Mouse (Mus musculus): ENCODE measurements around the gene Srpk2.
"Not testable (repeated sequence)": the region's sequence is repeated elsewhere in the genome, so short reads cannot be mapped to it uniquely, and the experiment has no call there.

Gene Srpk2

GRCm38 (mm10) chr5:23566382-23566781 is 118.0 kb downstream of the Srpk2 start:
- DNase-seq (ENCODE audit: low read depth), result no peak

GRCm38 (mm10) chr5:23562278-23563060 is 121.9 kb downstream of the Srpk2 start:
- DNase-seq (ENCODE audit: low read depth), result no peak

- no peak for DNase-seq (ENCODE audit: low read depth)
Observed at GRCm38 (mm10) chr5:23561227-23561626, 123.2 kb downstream of the Srpk2 start.

GRCm38 (mm10) chr5:23560171-23560570 is 124.2 kb downstream of the Srpk2 start:
- peak; percentile 11 for DNase-seq (ENCODE audit: low read depth)

GRCm38 (mm10) chr5:23556007-23556770 is 128.2 kb downstream of the Srpk2 start:
- DNase-seq (ENCODE audit: low read depth), result no peak

GRCm38 (mm10) chr5:23553338-23553737 is 131.1 kb downstream of the Srpk2 start:
- not testable (repeated sequence) for DNase-seq (ENCODE audit: low read depth)

GRCm38 (mm10) chr5:23551687-23552086 is 132.7 kb downstream of the Srpk2 start:
- DNase-seq (ENCODE audit: low read depth), result no peak

- DNase-seq (ENCODE audit: low read depth), result no peak
Observed at GRCm38 (mm10) chr5:23535692-23536091, 148.7 kb downstream of the Srpk2 start.

GRCm38 (mm10) chr5:23531541-23532096 is 152.8 kb downstream of the Srpk2 start:
- no peak for DNase-seq (ENCODE audit: low read depth)

GRCm38 (mm10) chr5:23531100-23531499 is 153.3 kb downstream of the Srpk2 start:
- DNase-seq (ENCODE audit: low read depth), result no peak

- DNase-seq (ENCODE audit: low read depth), result no peak
Observed at GRCm38 (mm10) chr5:23524621-23525020, 159.8 kb downstream of the Srpk2 start.

- no peak for DNase-seq (ENCODE audit: low read depth)
Observed at GRCm38 (mm10) chr5:23523936-23524335, 160.5 kb downstream of the Srpk2 start.

GRCm38 (mm10) chr5:23521645-23522044 is 162.8 kb downstream of the Srpk2 start:
- DNase-seq (ENCODE audit: low read depth), result no peak

- DNase-seq (ENCODE audit: low read depth), result no peak
Observed at GRCm38 (mm10) chr5:23519679-23520078, 164.7 kb downstream of the Srpk2 start.

- DNase-seq (ENCODE audit: low read depth), result no peak
Observed at GRCm38 (mm10) chr5:23518673-23519072, 165.7 kb downstream of the Srpk2 start.

GRCm38 (mm10) chr5:23517839-23518238 is 166.6 kb downstream of the Srpk2 start:
- no peak for DNase-seq (ENCODE audit: low read depth)

GRCm38 (mm10) chr5:23516962-23517361 is 167.5 kb downstream of the Srpk2 start:
- DNase-seq (ENCODE audit: low read depth), result no peak

- no peak for DNase-seq (ENCODE audit: low read depth)
Observed at GRCm38 (mm10) chr5:23515038-23515437, 169.4 kb downstream of the Srpk2 start.

GRCm38 (mm10) chr5:23513468-23513867 is 170.9 kb downstream of the Srpk2 start:
- no peak for DNase-seq (ENCODE audit: low read depth)

GRCm38 (mm10) chr5:23512556-23512955 is 171.9 kb downstream of the Srpk2 start:
- no peak for DNase-seq (ENCODE audit: low read depth)

- DNase-seq (ENCODE audit: low read depth), result no peak
Observed at GRCm38 (mm10) chr5:23511456-23511855, 173.0 kb downstream of the Srpk2 start.

- no peak for DNase-seq (ENCODE audit: low read depth)
Observed at GRCm38 (mm10) chr5:23508630-23509029, 175.8 kb downstream of the Srpk2 start.

- no peak for DNase-seq (ENCODE audit: low read depth)
Observed at GRCm38 (mm10) chr5:23507210-23507609, 177.2 kb downstream of the Srpk2 start.

Measured in fibroblast of lung, adult 2 months (primary cell).